Mouse (Mus musculus): ENCODE results near the gene Baz2b. TPM values are rescaled to one million over a fixed set of nuclear protein-coding genes. Genes with fewer than 3 reads are reported as not detected.
"Not testable (repeated sequence)": the region's sequence is repeated elsewhere in the genome, so short reads cannot be mapped to it uniquely, and the experiment has no call there.

The Baz2b gene
- polyA plus RNA-seq, 1 experiment from 2014 or later: 105 TPM

- not testable (repeated sequence) for H3K27ac ChIP-seq; H3K36me3 ChIP-seq; H3K9ac ChIP-seq; H3K4me1 ChIP-seq (replicated peaks); H3K4me3 ChIP-seq; ATAC-seq (ENCODE audit: low FRiP score); H3K4me2 ChIP-seq; H3K9me3 ChIP-seq; H3K27me3 ChIP-seq
- WGBS: 77% methylated on average over 5 of the region's 5 CpGs
These were observed 357.8 kb downstream of the Baz2b start for GRCm38 (mm10) chr2:59851885-59852284.

Other genes starting within 250 kb of the Baz2b start
- gene March7, start within 50 bp of the Baz2b start, polyA plus RNA-seq (2015; fragmentation: Nextera tagmentation; extraction: Ambion mirVana): 98.9 and 101 TPM in 2 replicates
- gene Cd302, start 74.6 kb upstream of the Baz2b start, polyA plus RNA-seq (2015; fragmentation: Nextera tagmentation; extraction: Ambion mirVana): 15.4 and 17.0 TPM in 2 replicates
- gene Ly75, start 173.5 kb upstream of the Baz2b start, polyA plus RNA-seq (2015; fragmentation: Nextera tagmentation; extraction: Ambion mirVana): 0.91 and 1.2 TPM in 2 replicates

Measured in hindbrain, embryonic 13.5 days (tissue).